Mouse (Mus musculus): Measurements from ENCODE around the gene Snca.

DNA sequence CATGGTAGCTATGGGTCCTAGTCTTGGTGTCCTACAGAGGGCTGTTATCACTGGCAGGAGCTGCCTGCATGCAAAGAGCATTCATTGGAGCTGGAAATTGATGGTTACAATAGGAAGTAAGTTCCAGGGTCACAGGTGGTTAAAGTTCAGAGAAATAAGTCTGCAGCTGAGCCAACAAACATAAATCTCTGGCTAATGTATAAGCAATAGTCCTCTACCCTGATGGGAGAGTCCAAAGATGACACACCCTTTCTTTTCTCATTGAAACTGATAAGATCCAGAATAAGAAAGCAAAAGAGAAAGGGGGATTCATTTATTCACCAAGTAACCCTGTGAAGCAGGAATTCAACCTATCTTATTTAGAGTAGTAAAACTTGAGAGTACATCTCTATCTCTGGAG, 83.7 kb downstream of the Snca start:
- TF ChIP-seq CTCF (conservative IDR thresholded peaks at IDR 0.05; ENCODE audit: insufficient read depth, insufficient read length, low read depth, low read length), result no peak
- no peak for TF ChIP-seq POLR2A (IDR thresholded peaks at IDR 0.05; ENCODE audit: low read depth, low read length)

Data from kidney, adult 2 months (tissue).